Mouse (Mus musculus) fibroblast of lung, adult 2 months (primary cell): ENCODE data around the gene Gm12184.
"Not testable (repeated sequence)": the region's sequence is repeated elsewhere in the genome, so short reads cannot be mapped to it uniquely, and the experiment has no call there.

Experiments
- DNase-seq: peaks from one replicate; pipeline ENCODE4 v3.0.0-alpha.2; 2011; ENCODE audit warnings: low read depth

The Gm12184 gene

GRCm38 (mm10) chr11:48822768-48823512, 3.5 kb downstream of the Gm12184 start:
- no peak for DNase-seq

- not testable (repeated sequence) for DNase-seq
Observed at GRCm38 (mm10) chr11:48821299-48821698, 5.2 kb downstream of the Gm12184 start.

- DNase-seq: no peak
Observed at GRCm38 (mm10) chr11:48820308-48820674, 6.2 kb downstream of the Gm12184 start.

GRCm38 (mm10) chr11:48819614-48820307, 6.7 kb downstream of the Gm12184 start:
- DNase-seq: no peak

- DNase-seq: peak; percentile 94
Observed at GRCm38 (mm10) chr11:48818346-48818745, 8.1 kb downstream of the Gm12184 start.

- DNase-seq: no peak
Observed at GRCm38 (mm10) chr11:48817794-48818193, 8.7 kb downstream of the Gm12184 start.

GRCm38 (mm10) chr11:48816800-48817665, 9.4 kb downstream of the Gm12184 start, which contains the start of gene Trim41:
Gene Trim41, minus strand, starts transcription at chr11:48817353.
- DNase-seq: peak; percentile 95

- no peak for DNase-seq
Observed at GRCm38 (mm10) chr11:48816281-48816781, 10.1 kb downstream of the Gm12184 start.

GRCm38 (mm10) chr11:48815851-48816250, 10.6 kb downstream of the Gm12184 start:
- DNase-seq: no peak

- DNase-seq: no peak
Observed at GRCm38 (mm10) chr11:48813782-48814181, 12.7 kb downstream of the Gm12184 start.

- no peak for DNase-seq
Observed at GRCm38 (mm10) chr11:48810142-48810541, 16.3 kb downstream of the Gm12184 start.

- no peak for DNase-seq
Observed at GRCm38 (mm10) chr11:48809434-48809830, 17.0 kb downstream of the Gm12184 start.

GRCm38 (mm10) chr11:48808737-48809433, 17.6 kb downstream of the Gm12184 start:
- no peak for DNase-seq

GRCm38 (mm10) chr11:48808304-48808646, 18.2 kb downstream of the Gm12184 start:
- DNase-seq: no peak

GRCm38 (mm10) chr11:48807563-48808303, 18.7 kb downstream of the Gm12184 start:
- no peak for DNase-seq

GRCm38 (mm10) chr11:48806856-48807562, 19.4 kb downstream of the Gm12184 start:
- DNase-seq: no peak

GRCm38 (mm10) chr11:48804922-48805321, 21.5 kb downstream of the Gm12184 start:
- no peak for DNase-seq

GRCm38 (mm10) chr11:48803988-48804387, 22.5 kb downstream of the Gm12184 start:
- no peak for DNase-seq

- DNase-seq: no peak
Observed at GRCm38 (mm10) chr11:48801831-48802772, 24.4 kb downstream of the Gm12184 start.
